Mouse (Mus musculus) T-helper 2 cell (primary cell): ENCODE data around the gene Il6ra.
"Not testable (repeated sequence)": the region's sequence is repeated elsewhere in the genome, so short reads cannot be mapped to it uniquely, and the experiment has no call there.

ENCODE experiments used
- in situ Hi-C: fragments of 300-600 bp; cut with MboI, MseI; formaldehyde crosslinking; loops from one replicate; pipeline ENCODE4 v1.15.1; 2025; ENCODE audit warnings: high pct_unique_total_duplicates

Gene Il6ra

GRCm38 (mm10) chr3:89875781-89876180, 37.2 kb downstream of the Il6ra start:
- in situ Hi-C loops: loop anchor here (10.0 kb wide), 1 partner anchor 1271 kb away; the partner anchor contains the start of gene Arhgef2

DNA sequence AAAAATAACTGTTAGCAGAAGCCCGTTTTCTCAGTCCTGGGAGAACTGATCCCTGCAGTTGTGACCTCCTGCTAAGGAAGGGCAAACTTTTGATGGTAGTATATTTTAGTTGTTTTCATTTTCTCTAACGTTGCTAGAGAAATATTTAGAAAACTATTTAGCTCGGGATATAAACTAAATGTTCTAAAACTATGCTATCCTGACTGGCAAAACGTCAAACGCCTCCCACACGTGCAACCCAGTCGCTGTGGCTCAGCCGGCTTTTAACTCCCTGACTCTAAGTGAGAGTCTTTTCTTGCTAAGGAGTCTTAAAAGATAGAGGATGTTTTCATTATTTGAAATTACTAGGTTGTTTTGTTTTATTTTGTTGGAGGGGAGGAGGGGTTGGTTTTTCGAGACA, 38.0 kb downstream of the Il6ra start:
- in situ Hi-C loops: loop anchor here (10.0 kb wide), 1 partner anchor 1270 kb away; the partner anchor contains the start of gene Arhgef2

DNA sequence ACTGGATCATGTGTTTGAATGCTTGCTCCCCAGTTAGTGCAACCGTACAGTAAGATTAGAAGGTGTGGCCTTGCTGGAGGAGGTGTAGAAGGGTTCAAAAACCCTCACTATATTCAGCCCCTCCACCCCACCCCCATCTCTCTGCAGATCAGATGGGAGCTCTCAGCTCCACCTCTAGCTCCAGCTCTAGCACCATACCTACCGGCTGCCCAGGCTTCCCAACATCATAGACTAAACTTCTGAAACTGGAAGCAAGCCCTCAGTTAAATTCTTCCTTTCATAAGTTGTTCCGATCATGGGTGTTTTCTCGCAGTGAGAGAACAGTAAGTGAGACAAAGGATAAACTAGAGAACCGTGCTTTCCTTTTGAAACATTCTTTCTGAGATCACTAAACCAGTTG, 38.9 kb downstream of the Il6ra start:
- in situ Hi-C loops: loop anchor here (10.0 kb wide), 1 partner anchor 1269 kb away; the partner anchor contains the start of gene Arhgef2

GRCm38 (mm10) chr3:89872684-89873083, 40.3 kb downstream of the Il6ra start:
- in situ Hi-C loops: loop anchor here (10.0 kb wide), 1 partner anchor 1268 kb away; the partner anchor contains the start of gene Arhgef2

GRCm38 (mm10) chr3:89872209-89872608, 40.8 kb downstream of the Il6ra start:
- in situ Hi-C loops: loop anchor here (10.0 kb wide), 1 partner anchor 1267 kb away; the partner anchor contains the start of gene Arhgef2

DNA sequence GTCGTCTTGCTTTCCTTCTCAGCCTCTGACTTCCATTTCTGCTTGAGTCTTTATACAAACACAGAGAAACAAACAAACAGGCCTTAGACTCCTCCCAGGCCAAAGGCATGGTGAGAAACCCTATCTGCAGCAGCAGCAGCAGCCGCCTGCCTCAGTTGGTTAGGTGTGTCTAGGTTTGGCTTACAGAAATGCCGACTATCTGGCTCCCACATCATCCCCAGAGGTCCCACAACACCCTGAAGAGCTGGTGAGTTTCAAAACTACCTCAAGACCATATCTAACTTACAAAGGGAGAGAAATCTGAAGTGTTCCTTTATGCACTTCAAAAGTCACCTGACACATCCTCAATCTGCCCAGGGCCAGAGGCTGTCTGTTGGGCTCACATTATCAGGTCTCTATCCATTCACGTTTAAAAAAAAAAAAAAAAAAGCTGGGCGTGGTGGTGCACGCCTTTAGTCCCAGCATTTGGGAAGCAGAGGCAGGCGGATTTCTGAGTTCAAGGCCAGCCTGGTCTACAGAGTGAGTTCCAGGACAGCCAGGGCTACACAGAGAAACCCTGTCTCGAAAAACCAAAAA, 41.6 kb downstream of the Il6ra start:
- in situ Hi-C loops: loop anchor here (10.0 kb wide), 1 partner anchor 1267 kb away; the partner anchor contains the start of gene Arhgef2

DNA sequence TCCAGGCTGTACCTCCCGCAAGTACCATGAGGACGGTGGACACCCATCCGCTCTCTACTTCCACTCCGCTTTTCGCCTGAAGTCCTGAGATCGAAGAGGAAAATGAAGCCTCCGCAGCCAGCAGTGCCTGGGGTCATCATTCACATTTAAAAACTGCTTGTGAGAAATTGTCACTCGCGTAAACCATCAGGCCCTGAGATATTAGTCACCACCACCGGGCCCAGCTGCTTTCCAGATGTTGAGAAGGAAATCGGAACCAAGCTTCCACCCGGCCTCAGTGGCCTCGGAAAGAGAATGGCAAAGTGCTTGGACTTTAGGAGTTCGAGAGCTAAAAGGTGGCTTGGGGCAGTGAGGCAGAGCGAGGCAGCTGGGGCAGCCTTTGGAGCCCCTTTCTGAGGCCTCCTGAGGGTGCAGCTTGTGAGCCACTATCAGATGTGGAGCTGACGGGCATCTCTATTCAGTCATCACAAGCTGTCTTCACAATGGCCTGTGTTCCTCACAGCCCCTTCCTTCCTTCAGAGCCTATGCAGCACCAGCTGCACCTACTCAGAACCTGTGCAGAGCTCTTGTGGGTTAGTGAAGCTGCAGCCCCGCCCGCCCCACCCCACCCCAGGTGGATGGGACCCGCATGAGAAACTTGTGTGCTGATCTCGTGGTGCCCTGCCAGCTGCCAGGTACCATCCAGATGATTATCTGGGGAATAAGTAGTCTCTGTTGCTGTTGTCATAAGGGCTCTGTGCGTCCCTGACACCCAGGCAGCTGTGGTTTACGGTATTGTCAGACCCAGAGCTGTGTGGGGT, 42.3 kb downstream of the Il6ra start:
- in situ Hi-C loops: loop anchor here (10.0 kb wide), 1 partner anchor 1266 kb away; the partner anchor contains the start of gene Arhgef2

- in situ Hi-C loops: loop anchor here (5.0 kb wide), 1 partner anchor 33 kb away; no protein-coding TSS in a partner anchor
Observed at GRCm38 (mm10) chr3:89869556-89869955, 43.4 kb downstream of the Il6ra start.

DNA sequence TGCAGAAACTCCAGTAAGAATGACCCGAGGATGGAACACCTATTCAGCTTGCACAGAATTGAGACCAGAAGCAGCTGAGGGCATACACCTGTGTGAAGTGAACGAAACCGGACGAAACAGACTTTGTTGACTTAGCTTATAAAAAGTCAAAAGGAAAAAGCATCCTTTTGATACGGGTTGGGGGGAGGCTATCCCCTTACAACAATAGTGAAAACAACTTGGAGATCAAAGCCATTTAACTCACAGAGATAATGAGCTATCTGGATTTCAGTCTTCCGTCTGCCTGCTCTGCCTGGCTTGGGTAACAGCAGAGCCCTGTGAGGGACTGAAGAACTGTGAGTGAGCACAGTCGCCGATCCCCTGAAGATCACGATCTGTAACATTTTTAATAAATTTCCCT, 44.0 kb downstream of the Il6ra start:
- in situ Hi-C loops: loop anchor here (5.0 kb wide), 1 partner anchor 33 kb away; no protein-coding TSS in a partner anchor

GRCm38 (mm10) chr3:89868357-89868756, 44.6 kb downstream of the Il6ra start:
- in situ Hi-C loops: loop anchor here (5.0 kb wide), 1 partner anchor 34 kb away; no protein-coding TSS in a partner anchor

DNA sequence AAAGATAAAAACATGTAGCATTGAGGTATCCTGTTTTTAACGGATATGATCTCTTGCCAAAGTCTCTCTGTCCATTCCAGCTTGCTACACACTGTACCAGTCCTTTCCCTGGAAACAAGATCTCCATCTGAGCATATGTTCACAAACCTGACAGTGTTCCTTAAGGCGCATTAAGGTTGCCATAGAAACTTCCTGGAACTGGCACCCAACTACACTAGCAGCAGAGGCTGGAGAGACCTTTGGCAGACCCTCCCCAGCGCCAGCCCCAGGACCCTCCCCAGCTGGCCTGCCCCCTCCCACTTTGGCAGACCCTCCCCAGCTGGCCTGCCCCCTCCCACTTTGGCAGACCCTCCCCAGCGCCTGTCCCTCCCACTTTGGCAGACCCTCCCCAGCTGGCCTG, 45.3 kb downstream of the Il6ra start:
- in situ Hi-C loops: loop anchor here (5.0 kb wide), 1 partner anchor 35 kb away; no protein-coding TSS in a partner anchor

DNA sequence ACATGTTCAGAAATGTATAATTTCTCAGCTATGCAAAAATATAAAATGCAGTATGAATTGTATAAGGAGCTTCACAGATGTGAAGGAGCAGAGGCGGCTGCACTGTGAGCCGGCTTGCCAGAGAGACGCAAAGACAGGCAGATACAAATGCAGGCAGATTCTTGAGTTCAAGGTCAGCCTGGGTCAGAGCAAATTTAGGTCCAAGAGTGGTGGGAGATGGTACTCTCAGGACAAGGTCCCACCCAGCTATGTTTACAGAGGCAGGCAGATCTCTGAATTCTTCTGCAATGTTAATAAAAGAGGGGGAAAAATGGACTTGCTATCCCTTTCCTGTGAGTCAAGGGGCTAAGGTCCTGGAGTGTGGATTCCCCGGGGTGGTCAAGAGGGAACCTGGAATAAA, 47.2 kb downstream of the Il6ra start:
- in situ Hi-C loops: loop anchor here (5.0 kb wide), 1 partner anchor 37 kb away; no protein-coding TSS in a partner anchor

- in situ Hi-C loops: loop anchor here (5.0 kb wide), 1 partner anchor 37 kb away; no protein-coding TSS in a partner anchor
Observed at GRCm38 (mm10) chr3:89865020-89865419, 48.0 kb downstream of the Il6ra start.

DNA sequence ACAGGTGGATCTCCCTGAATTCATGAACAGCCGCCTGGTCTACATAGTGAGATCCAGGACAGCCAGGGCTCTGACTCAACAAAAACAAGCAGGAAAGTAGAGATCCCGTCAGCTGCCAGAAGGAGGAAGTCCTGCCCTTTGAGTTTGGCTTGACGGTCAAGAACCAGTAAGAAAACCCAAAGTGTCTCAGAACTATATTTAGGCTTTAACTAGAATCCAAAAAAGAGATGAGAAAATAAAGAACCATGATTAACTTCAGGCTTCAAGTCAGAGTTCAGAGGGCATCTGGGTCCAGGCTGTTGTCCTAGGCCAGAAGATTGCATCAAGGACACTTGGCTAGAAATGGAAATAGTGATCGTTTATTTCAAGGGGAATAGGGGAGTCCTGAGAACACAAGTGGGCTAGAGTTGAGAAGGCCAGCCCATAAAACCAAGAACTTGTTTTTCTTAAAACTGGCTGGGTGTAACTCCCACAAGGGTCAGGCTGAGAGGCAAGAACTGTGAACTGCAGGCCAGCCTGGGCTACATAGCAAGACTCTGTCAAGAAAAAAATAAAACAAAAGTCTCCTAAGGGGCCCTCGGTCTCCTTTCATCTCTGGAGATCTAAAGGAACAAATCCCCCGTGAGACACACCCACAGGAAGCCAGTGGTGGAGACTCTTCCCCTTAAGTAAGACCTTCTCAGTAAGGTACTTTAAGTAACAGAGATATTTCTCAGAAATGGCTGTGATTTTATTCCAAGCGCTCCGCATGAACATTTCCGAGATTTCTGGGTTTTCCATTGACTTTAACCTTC, 49.1 kb downstream of the Il6ra start:
- in situ Hi-C loops: no loop called here

DNA sequence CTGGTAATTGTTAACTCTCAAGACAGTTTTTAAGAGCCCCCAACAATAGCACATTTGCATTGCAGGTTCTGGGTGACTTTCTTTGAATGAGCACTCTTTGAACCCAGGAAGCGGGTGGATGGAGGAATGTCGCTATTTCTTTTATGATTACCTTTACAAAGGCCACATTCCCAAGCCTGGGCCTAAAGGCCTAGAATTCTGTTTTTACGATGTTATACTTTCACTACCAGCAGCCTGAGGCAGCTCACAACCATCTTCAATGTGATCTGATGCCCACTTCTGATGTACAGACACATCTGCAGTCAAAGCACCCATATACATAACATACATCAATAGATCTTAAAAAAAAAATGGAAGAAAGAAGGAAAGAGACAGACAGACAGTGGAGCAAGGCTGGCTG, 49.7 kb downstream of the Il6ra start:
- in situ Hi-C loops: not testable (repeated sequence)

GRCm38 (mm10) chr3:89862182-89862761, 50.7 kb downstream of the Il6ra start:
- in situ Hi-C loops: no loop called here

- in situ Hi-C loops: no loop called here
Observed at GRCm38 (mm10) chr3:89861070-89861469, 51.9 kb downstream of the Il6ra start.

GRCm38 (mm10) chr3:89860343-89860742, 52.7 kb downstream of the Il6ra start:
- in situ Hi-C loops: no loop called here

DNA sequence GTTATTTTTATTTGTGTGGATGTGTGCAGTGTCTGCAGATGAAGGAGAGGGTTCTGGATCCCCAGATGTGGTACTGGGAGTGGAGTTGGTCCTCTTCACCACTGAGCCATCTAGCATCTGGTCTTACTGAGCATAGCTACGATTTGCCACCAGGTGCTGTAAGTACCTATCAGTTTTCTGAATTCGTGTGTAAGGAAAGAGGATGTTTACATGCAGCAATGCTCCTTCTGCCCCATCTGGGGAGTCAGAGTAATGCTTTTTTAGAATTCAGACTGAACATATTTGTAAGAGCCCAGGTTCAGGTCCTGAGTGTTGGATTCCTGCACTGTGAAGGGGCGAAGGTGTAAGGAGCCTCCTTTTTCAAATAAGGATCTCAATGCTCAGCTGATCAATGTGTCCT, 53.1 kb downstream of the Il6ra start:
- in situ Hi-C loops: no loop called here

GRCm38 (mm10) chr3:89858888-89859287, 54.1 kb downstream of the Il6ra start:
- in situ Hi-C loops: no loop called here

GRCm38 (mm10) chr3:89858123-89858522, 54.9 kb downstream of the Il6ra start:
- in situ Hi-C loops: no loop called here
